Mouse (Mus musculus) adrenal gland, postnatal 36 days (tissue): ENCODE measurements at regions not wholly inside any gene's neighbourhood (a gene's known extent, or its start where the extent isn't known, plus 50 kb on each side); places are given as distances from the start of the nearest gene placed in this dataset.

Source experiments
- DNase-seq, 2 experiments: peaks; one replicate each; pipeline ENCODE4 v3.0.0; 2021; ENCODE audit warnings: mixed read lengths in 1 of 2

DNA sequence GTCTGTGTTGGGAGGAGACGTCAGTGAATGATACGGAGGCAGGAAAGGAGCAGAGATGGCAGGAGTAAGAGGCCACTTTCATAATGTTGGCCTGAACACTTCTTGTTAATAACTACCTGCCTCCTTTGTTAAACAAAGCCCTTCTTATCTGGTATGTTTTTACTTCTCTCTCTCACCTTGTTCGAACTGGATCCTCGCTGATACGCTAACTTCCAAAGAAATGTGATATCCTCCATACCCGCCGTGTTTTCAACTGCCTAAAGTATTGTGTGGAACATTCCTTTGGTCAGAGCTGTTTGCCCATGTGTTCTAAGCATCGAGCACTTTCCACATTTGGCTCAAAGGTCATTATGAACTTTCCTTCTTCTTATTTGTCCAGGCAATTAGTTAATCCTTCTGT is 887.8 kb upstream of the Lrrc6 start:
- DNase-seq = no peak

DNA sequence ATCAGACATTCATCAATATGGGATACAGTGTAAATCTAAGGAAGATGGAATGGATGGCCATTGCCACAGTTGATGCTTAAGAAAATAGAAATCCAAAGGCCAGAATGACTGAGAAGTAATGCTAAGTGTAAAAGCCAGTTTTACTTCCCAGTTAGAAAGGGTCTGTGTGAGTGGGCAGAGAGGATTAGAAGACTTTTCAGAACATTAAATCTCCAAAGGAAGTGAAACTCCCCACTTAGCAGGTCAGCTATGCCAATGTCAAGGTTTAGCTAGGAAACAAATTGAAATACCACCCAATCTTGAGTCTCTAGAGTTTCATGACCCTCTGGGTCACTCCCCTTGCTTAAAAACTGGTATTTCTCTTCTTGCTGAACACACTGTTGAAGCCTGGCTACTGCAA is 886.2 kb upstream of the Lrrc6 start:
- no peak for DNase-seq

- no peak for DNase-seq
Measured at GRCm38 (mm10) chr15:67373599-67373998, 872.9 kb upstream of the Lrrc6 start.

DNA sequence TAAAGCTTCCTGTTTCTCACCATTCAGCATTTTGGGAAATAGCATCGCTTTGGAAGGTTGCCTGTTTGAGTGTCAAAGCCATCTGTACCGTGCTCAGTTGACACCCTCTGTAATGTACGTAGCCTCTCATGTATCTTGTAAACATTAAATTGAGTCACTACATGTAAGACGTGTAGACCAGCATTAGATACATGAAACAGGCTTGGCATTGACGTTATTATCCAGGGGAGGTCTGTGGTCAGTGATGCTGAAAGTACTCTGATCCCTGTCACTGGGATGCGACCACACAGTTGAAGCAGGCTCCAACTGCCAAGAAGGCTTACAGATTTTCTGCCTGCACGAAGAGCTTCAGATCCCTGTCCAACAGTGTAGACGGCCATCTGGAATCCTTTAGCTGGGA is 872.3 kb upstream of the Lrrc6 start:
- DNase-seq = no peak

GRCm38 (mm10) chr15:67364099-67364756 is 863.5 kb upstream of the Lrrc6 start:
- peak; percentile 38 to 42 for DNase-seq

DNA sequence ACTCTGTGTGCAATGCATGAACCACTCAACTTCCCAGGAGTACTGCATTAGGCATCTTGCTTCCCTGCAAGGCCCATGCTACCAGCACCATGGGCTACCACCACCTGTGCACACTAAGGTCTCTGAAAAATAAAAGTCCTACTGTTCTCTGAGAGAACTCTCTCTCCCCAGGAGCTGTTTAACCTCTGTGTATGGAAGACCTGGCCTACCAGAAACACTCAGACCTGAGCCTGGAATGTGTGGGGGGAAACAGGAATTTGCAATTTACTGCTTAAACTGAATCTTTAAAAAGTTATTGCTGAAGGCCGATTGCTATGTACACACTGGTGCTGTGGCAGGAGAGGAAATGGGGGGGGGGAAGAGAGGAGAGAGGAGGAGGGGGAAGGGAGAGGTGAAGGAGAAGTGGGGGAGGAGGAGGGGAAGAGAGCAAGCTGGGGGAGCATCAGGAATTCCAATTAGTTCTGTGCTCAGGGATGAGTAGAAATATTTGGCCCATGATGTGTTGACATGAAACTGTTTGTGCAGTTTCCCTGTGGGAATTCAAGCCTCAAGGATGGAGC is 860.4 kb upstream of the Lrrc6 start:
- no peak for DNase-seq

DNA sequence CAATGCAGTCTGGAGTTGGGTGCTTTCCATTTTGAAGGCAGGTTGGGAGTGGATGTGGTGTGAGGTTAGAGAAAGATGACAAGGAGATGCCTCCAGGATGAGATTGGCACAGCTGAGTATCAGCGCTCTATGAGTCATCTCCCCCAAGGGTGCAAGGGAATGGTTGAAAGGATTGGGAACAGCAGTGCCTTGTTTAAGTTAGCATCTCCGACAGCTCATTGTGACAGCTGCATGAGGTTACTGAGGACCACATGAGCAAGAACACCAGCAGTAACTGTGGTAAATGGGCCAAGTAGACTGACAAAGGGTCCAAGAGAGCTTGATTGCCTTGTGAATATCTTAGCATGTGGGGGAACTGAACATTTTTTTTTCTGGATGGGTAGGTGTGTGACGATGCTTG is 857.2 kb upstream of the Lrrc6 start:
- no peak for DNase-seq

- DNase-seq = no peak
Measured at GRCm38 (mm10) chr15:67355334-67355733, 854.6 kb upstream of the Lrrc6 start.

DNA sequence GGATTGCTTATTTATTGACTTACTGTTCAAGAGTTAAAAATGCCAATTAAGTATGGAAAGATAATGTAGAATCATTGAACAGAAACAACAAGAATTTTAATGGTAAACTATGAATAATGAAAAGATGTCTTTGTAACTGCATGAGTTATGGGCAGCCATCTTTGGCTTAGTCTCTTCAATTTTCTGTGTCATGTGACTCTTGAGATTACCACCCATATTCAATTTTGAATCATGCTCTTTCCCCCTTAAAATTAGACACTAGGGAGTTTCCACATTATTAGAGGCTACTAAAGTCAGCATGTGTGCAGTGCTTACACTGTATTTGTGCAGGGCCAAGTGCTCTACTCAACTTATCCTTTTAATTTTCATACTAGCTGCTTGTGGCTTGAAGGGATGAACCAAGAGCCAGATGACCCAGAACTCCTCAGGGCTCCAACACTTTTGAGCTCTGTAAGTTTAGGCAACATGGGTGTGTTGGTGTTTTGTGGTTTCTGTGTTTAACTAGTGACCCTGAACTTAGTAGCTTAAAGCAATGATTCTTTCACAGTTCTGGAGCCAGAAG is 854.0 kb upstream of the Lrrc6 start:
- DNase-seq = no peak

DNA sequence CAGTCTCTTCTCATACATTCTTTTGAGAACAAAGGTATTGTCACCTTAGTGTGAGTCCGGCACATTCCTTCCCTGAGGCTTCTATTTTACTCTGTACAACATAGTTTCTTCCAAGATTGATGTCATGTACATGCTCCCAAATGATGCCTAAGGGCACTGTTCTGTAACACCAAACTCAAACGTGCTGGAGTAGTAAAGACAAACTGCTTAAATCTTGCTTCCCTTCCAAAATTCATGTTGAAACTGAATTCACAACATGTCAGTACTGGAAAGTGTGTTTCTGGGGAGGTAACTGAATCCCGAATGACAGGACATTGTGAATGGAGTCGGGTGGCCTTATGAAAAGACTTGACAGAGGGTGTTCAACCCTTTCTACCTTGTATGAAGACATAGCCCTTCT is 848.8 kb upstream of the Lrrc6 start:
- no peak for DNase-seq

DNA sequence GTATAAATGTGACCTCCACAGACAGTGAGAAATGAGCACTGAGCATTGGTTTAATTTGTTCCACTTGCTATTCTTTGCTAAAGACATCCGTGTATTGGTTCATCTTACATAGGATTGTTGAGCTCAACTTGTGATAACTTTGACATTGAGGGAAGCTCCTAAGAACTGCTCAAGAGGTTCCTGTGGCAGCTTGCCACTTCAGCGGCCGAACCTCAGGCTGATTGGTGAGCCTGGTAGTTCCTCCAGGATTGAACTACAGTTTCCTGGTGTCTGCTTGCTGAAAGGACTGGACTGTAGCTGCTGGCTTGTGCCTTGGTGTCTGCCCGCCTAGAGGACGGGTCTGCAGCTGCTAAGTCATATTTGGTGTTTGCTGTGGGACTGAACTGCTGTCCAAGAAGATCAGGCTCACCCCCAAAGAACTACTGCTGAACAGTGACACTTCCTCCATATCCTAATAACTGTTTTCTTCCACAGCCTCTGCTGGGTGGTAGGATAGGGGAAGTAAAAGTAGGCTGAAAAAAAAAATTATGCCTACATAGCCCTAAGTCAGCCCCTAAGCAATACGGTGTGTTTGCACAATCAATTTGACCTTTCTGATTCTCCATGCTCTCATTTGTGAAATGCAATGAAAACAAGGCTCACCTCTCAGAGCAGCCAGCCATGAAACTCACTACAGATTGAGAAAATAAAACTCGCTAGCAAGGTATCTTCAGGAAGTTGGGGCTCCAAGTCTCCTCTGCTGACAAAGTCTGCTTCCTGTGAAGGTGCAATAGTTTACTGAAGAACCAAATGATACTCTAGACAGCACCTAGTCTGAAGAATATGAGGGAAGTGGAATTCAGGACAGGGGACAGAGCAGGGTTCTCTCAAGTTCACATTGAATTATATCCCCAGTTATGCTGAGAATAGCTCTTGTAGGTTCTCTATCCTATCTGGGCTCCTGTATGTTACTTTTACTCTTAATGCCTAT is 844.8 kb upstream of the Lrrc6 start:
- peak in 1 of 2 experiments; percentile 16 for DNase-seq

- DNase-seq = no peak
Measured at GRCm38 (mm10) chr15:67342050-67342449, 841.3 kb upstream of the Lrrc6 start.

GRCm38 (mm10) chr15:67337040-67337395 is 836.3 kb upstream of the Lrrc6 start:
- peak in 1 of 2 experiments; percentile 5 for DNase-seq

GRCm38 (mm10) chr15:67336294-67337039 is 835.8 kb upstream of the Lrrc6 start:
- DNase-seq = no peak

GRCm38 (mm10) chr15:67332521-67332920 is 831.8 kb upstream of the Lrrc6 start:
- DNase-seq = no peak

DNA sequence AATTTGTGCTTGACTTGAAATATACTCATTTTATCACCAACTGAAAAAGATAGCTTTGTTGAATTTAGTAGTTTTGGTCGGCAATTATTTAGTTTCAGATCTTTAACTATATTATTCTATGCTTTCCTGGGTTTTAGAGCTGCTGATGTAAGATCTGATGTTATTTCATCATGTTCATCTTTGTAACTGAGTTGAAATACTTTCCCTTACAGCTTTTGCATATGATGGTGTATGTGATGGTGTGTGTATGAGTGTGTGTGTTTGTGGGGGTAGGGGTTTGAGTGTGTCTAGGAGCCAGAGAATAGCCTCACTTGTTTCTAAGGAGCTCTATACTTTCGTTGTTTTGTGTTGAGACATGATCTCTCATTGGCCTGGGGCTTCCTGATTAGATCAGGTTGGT is 819.6 kb upstream of the Lrrc6 start:
- DNase-seq = no peak

GRCm38 (mm10) chr15:67315202-67315601 is 814.5 kb upstream of the Lrrc6 start:
- no peak for DNase-seq

- DNase-seq = no peak
Measured at GRCm38 (mm10) chr15:67313648-67314047, 812.9 kb upstream of the Lrrc6 start.

DNA sequence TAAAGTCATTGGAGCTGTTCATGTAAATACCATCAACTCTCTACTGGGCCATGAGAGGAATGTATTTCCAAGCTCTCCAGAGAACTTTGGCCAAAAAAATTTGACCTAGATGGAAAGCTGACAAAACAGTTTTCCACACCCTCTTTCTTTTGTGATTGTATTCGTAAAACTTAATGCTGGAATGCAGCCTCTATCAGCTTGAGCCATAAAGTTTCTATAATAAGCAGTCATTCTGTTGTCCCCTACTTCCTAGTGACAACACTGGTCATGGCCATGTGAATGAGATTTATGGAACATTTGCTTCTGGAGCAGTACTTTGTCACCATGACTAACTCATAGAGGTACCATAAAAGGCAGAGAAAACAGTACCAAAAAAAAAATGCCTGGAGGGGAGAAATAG is 805.0 kb upstream of the Lrrc6 start:
- no peak for DNase-seq

DNA sequence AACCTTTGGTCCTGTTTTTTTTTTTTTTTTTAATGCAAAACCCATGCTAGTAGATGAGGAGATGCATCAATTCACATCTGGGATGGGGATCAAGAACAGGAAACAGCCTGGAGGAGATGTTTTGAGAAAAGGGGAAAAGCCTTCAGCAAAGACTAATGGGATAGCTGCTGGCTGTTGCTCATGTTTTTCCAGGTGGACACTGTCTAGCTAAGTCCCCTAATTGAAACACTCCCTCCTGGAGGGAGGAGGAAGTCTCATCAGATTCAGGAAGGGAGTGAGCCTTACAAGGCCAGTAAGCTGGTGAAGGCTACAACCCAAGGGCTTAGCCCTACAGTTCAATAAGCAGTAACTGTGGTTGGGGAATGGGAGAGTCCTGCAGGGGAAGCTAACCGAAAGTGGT is 803.1 kb upstream of the Lrrc6 start:
- DNase-seq = no peak

GRCm38 (mm10) chr15:67301871-67302363 is 801.2 kb upstream of the Lrrc6 start:
- peak; percentile 13 to 46 for DNase-seq

GRCm38 (mm10) chr15:67301024-67301423 is 800.3 kb upstream of the Lrrc6 start:
- DNase-seq = no peak
